Mouse (Mus musculus) liver, embryonic 11.5 days (tissue): ENCODE results near the gene Vsir. TPM values are rescaled to one million over a fixed set of nuclear protein-coding genes. Genes with fewer than 3 reads are reported as not detected.

Experiments used
- ATAC-seq: fragments of 200-750 bp; cut with Nextera tagmentation; replicated peaks from 2 replicates; pipeline ENCODE4 v1.8.0; 2017; ENCODE audit warnings: moderate number of reproducible peaks, mild to moderate bottlenecking, moderate TSS enrichment, moderate library complexity; ENCODE audit not compliant: low FRiP score
- DNase-seq: peaks from one replicate; pipeline ENCODE4 v3.0.0-alpha.2; 2017; ENCODE audit warnings: low spot score
- H3K27ac ChIP-seq: fragments of 300-500 bp; sonication (generic); 2 replicates; pipeline ENCODE4 v1.5.1; 2014; ENCODE audit warnings: mild to moderate bottlenecking, low read depth, low read length, control low read depth
- H3K27me3 ChIP-seq: fragments of 300-500 bp; sonication (generic); replicated peaks from 2 replicates; pipeline ENCODE4 v1.6.1; 2014; ENCODE audit warnings: low read length, mixed read lengths; ENCODE audit not compliant: control insufficient read depth, insufficient read depth
- H3K36me3 ChIP-seq: fragments of 300-500 bp; sonication (generic); 2 replicates; pipeline ENCODE4 v1.6.1; 2014; ENCODE audit warnings: mild to moderate bottlenecking, low read length, moderate library complexity, mixed read lengths; ENCODE audit not compliant: control insufficient read depth, insufficient read depth
- H3K4me1 ChIP-seq: fragments of 300-500 bp; sonication (generic); replicated peaks from 2 replicates; pipeline ENCODE4 v1.6.1; 2014; ENCODE audit warnings: low read length, mixed read lengths; ENCODE audit not compliant: control insufficient read depth, insufficient read depth
- H3K4me2 ChIP-seq: fragments of 300-500 bp; sonication (generic); 2 replicates; pipeline ENCODE4 v1.6.1; 2014; ENCODE audit warnings: mild to moderate bottlenecking, control low read depth, moderate library complexity
- H3K4me3 ChIP-seq: fragments of 300-500 bp; sonication (generic); 2 replicates; pipeline ENCODE4 v1.5.1; 2014; ENCODE audit warnings: low read depth, low read length, control low read depth
- H3K9ac ChIP-seq: fragments of 300-500 bp; sonication (generic); 2 replicates; pipeline ENCODE4 v1.6.1; 2014; ENCODE audit warnings: low read depth, low read length, control low read depth
- H3K9me3 ChIP-seq: fragments of 300-500 bp; sonication (generic); 2 replicates; pipeline ENCODE4 v1.6.1; 2016; ENCODE audit warnings: low read length, inconsistent platforms, mixed read lengths; ENCODE audit not compliant: control insufficient read depth
- WGBS: fragments of 180-500 bp; shearing (Covaris S2); extraction: QIAGEN DNeasy Blood & Tissue Kit; methylation state at CpG from one replicate; pipeline ENCODE4 v1.1.7; 2014; 5-methylcytosine and 5-hydroxymethylcytosine counted together
- polyA plus RNA-seq: library from polyadenylated mRNA; unstranded; fragments of >200 nt; fragmentation: Nextera tagmentation; extraction: Ambion mirVana; gene quantifications from 2 replicates; pipeline ENCODE4 v1.2.1, GENCODE M21; 2014

Gene Vsir
- polyA plus RNA-seq, 1 experiment from 2014 or later, result 5.4 TPM

DNA sequence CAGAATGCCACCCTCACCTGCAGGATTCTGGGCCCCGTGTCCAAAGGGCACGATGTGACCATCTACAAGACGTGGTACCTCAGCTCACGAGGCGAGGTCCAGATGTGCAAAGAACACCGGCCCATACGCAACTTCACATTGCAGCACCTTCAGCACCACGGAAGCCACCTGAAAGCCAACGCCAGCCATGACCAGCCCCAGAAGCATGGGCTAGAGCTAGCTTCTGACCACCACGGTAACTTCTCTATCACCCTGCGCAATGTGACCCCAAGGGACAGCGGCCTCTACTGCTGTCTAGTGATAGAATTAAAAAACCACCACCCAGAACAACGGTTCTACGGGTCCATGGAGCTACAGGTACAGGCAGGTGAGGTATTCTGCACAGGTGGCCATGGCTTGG is 11.2 kb downstream of the Vsir start:
- no peak overlapping the region for H3K9ac ChIP-seq
- H3K27me3 ChIP-seq, result no peaks in the 10 kb centered on the region
- ATAC-seq (no peak), DNase-seq (no peak)
- H3K36me3 ChIP-seq, result no peaks in the 10 kb centered on the region
- no peak overlapping the region for H3K4me3 ChIP-seq
- no peak overlapping the region for H3K27ac ChIP-seq
- WGBS, result 90% methylated on average over 14 of the region's 14 CpGs
- H3K4me2 ChIP-seq, result no peak overlapping the region
- H3K9me3 ChIP-seq, result no peaks in the 10 kb centered on the region
- H3K4me1 ChIP-seq, result peaks cover 2% of the 10 kb centered on the region; the same call in 1 of the 2 replicates

- ATAC-seq, result no peak
- 64% methylated on average over 4 of the region's 4 CpGs for WGBS
- Histone ChIP-seq H3K4me2 (no peak overlapping the region), H3K27me3 (no peaks in the 10 kb centered on the region), H3K4me1 (no peaks in the 10 kb centered on the region), H3K4me3 (no peak overlapping the region), H3K9ac (no peak overlapping the region), H3K27ac (no peak overlapping the region), H3K36me3 (no peaks in the 10 kb centered on the region), H3K9me3 (no peaks in the 10 kb centered on the region)
- no peak for DNase-seq
Observed at GRCm38 (mm10) chr10:60358776-60359175, 12.1 kb downstream of the Vsir start.

DNA sequence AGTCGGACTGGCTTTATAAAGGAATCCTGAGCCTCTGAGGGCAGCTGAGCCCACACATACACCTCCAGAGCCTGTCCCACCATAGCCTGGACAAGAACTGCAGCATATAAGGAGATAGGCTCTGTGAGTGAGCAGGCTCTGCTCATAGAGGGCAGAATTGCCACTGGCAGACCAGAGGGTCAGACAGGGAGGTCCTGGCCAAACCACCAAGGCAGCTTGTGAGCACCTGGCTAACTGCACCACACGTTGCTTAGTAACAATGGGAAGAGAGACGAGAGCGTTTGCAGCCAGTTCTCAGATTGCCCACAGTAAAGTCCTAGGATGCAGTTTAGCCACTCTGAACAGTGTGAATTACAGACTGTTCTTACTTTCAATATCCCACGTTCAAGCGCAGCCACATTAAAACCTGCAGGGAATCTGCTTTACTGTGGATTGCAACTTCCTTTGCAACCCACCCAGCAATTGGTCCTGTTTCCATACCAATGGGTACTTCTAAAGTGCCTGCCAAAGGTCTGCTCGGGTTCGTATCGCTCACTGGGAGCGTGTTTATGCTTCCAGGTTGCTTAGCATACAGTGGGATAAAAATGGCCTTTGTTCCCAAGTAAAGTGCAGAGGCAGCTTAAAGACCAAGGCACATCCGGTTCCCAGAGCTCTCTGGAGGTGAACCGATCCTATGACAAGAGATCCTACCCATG is 15.1 kb downstream of the Vsir start:
- 68% methylated on average over 12 of the region's 12 CpGs for WGBS
- Histone ChIP-seq H3K4me1 (no peaks in the 10 kb centered on the region), H3K4me2 (no peak overlapping the region), H3K27ac (no peak overlapping the region), H3K9me3 (no peaks in the 10 kb centered on the region), H3K27me3 (no peaks in the 10 kb centered on the region), H3K9ac (no peak overlapping the region), H3K36me3 (no peaks in the 10 kb centered on the region), H3K4me3 (no peak overlapping the region)
- ATAC-seq (no peak), DNase-seq (no peak)

DNA sequence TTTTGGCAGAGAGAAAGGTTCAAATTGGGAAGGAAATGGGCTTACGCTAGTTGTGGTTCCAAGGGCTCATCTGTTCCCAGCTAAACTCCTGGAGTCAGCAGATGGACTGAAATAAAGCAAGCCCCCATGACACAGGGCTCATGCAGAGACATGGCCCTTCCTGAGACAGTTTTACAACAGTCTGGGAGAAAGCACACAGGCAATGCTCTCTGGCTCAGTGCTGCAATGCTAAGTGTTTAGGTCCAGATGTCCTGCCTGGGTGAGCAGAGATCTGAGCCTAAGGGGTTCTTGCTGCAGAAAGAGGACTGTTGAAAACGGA is 15.6 kb downstream of the Vsir start:
- H3K4me3 ChIP-seq, result no peak overlapping the region
- ATAC-seq, result no peak
- no peak overlapping the region for H3K9ac ChIP-seq
- DNase-seq, result no peak
- H3K9me3 ChIP-seq, result no peaks in the 10 kb centered on the region
- H3K27me3 ChIP-seq, result no peaks in the 10 kb centered on the region
- 45% methylated on average over 2 of the region's 2 CpGs for WGBS
- no peaks in the 10 kb centered on the region for H3K36me3 ChIP-seq
- H3K4me1 ChIP-seq, result no peaks in the 10 kb centered on the region
- H3K4me2 ChIP-seq, result no peak overlapping the region
- no peak overlapping the region for H3K27ac ChIP-seq

- H3K27me3 ChIP-seq, result no peaks in the 10 kb centered on the region
- no peaks in the 10 kb centered on the region for H3K4me1 ChIP-seq
- H3K4me3 ChIP-seq, result no peak overlapping the region
- no peak overlapping the region for H3K9ac ChIP-seq
- no peak overlapping the region for H3K27ac ChIP-seq
- no peaks in the 10 kb centered on the region for H3K9me3 ChIP-seq
- 73% methylated on average over 6 of the region's 6 CpGs for WGBS
- DNase-seq, result no peak
- no peaks in the 10 kb centered on the region for H3K36me3 ChIP-seq
- H3K4me2 ChIP-seq, result no peak overlapping the region
- no peak for ATAC-seq
Observed at GRCm38 (mm10) chr10:60363426-60363825, 16.8 kb downstream of the Vsir start.

GRCm38 (mm10) chr10:60367145-60367544 is 20.5 kb downstream of the Vsir start:
- no peaks in the 10 kb centered on the region for H3K9me3 ChIP-seq
- no peak overlapping the region for H3K4me3 ChIP-seq
- ATAC-seq, result no peak
- H3K4me1 ChIP-seq, result no peaks in the 10 kb centered on the region
- no peak for DNase-seq
- WGBS, result 32% methylated on average over 2 of the region's 2 CpGs
- no peak overlapping the region for H3K4me2 ChIP-seq
- no peak overlapping the region for H3K9ac ChIP-seq
- no peaks in the 10 kb centered on the region for H3K36me3 ChIP-seq
- no peak overlapping the region for H3K27ac ChIP-seq
- no peaks in the 10 kb centered on the region for H3K27me3 ChIP-seq

- no peak for ATAC-seq
- no peaks in the 10 kb centered on the region for H3K27me3 ChIP-seq
- no peaks in the 10 kb centered on the region for H3K4me1 ChIP-seq
- H3K9ac ChIP-seq, result no peak overlapping the region
- H3K9me3 ChIP-seq, result no peaks in the 10 kb centered on the region
- no peaks in the 10 kb centered on the region for H3K36me3 ChIP-seq
- no peak overlapping the region for H3K4me2 ChIP-seq
- whole genome bisulfite sequencing, result 45% methylated on average over 4 of the region's 4 CpGs
- H3K4me3 ChIP-seq, result no peak overlapping the region
- no peak for DNase-seq
- H3K27ac ChIP-seq, result no peak overlapping the region
Observed at GRCm38 (mm10) chr10:60367904-60368303, 21.3 kb downstream of the Vsir start.

- Histone ChIP-seq H3K4me1 (0 out of 2 replicates have a peak, but pooled peaks cover 3% of the 10 kb centered on the region), H3K9ac (no peak overlapping the region), H3K27me3 (no peaks in the 10 kb centered on the region), H3K36me3 (no peaks in the 10 kb centered on the region), H3K27ac (no peak overlapping the region), H3K4me2 (no peak overlapping the region), H3K9me3 (no peaks in the 10 kb centered on the region), H3K4me3 (no peak overlapping the region)
- ATAC-seq (no peak), DNase-seq (no peak)
- 64% methylated on average over 6 of the region's 6 CpGs for WGBS
Observed at GRCm38 (mm10) chr10:60369405-60369804, 22.8 kb downstream of the Vsir start.

DNA sequence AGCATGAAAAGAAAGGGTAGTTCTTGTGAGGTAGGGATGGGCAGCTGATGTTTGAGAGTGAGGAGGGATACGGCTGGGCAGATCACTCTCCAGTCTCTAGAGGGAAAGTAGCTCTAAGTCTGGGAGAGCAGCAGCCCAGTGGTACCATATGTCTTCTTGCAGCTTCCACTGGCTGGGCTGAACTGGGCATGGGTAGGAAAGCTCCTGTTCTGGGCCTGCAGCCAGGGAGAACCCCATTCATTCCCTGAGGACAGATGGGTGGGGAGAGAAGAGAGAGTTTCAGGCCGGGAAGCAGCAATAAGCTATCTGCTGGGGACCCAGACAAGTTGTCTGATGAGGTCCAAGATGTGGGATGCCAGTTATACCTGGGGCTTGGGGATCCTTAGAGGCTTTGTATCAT is 23.4 kb downstream of the Vsir start:
- Histone ChIP-seq H3K9ac (no peak overlapping the region), H3K36me3 (no peaks in the 10 kb centered on the region), H3K9me3 (no peaks in the 10 kb centered on the region), H3K4me3 (no peak overlapping the region), H3K27me3 (no peaks in the 10 kb centered on the region), H3K4me1 (0 out of 2 replicates have a peak, but pooled peaks cover 3% of the 10 kb centered on the region), H3K4me2 (no peak overlapping the region), H3K27ac (no peak overlapping the region)
- 81% methylated on average over 2 of the region's 2 CpGs for WGBS
- ATAC-seq, result no peak
- DNase-seq, result no peak
